Mouse (Mus musculus): ENCODE results near the gene Etv6.

DNA sequence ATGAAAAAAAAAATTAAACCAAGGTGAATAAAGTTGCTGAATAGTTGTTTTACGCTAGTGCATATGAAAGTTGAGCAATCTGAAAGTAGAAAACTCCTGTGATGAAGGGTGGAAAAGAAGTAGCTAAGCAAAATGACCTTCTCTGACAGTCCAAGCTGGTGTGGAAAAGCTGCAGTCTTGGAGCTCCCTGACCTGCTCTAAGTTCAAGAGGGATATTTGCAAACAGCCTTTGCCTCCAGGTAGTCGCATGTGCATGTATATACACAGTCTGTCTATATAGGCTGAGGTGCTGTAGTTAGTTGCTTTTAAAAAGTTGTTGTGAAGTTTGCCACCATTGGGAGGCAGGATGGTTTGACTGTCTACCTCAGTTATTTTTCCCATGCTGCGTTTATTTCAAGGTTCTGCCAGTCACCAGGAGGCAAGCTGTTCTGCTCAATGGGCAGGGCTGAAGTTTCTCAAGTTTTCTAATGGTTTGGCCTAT is 1.5 kb downstream of the Etv6 start:
- TF ChIP-seq POLR2A (IDR thresholded peaks at IDR 0.05; ENCODE audit: borderline replicate concordance, extremely low read depth, low read depth, low read length) (no peak), CTCF (IDR thresholded peaks at IDR 0.05; ENCODE audit: insufficient read depth, low read length) (no peak)
